Mouse (Mus musculus): Measurements from ENCODE around the gene Vwc2l. TPM values are rescaled to one million over a fixed set of nuclear protein-coding genes. Genes with fewer than 3 reads are reported as not detected.

Gene Vwc2l
- not detected for polyA plus RNA-seq (2017; shearing (Covaris generic))

GRCm38 (mm10) chr1:70725655-70726066, at the start of gene Vwc2l:
Gene Vwc2l (plus strand): TSS chr1:70725715.

